Mouse (Mus musculus) liver, embryonic 14.5 days (tissue): ENCODE measurements around the gene Gpr149.

Experiments
- CTCF ChIP-seq: IDR thresholded peaks from 2 replicates; pipeline ENCODE4 v1.5.1; 2016; ENCODE audit warnings: antibody characterized with exemption, low read depth, control low read depth
- EP300 ChIP-seq: IDR thresholded peaks from 2 replicates; pipeline ENCODE4 v1.6.1; 2016; ENCODE audit warnings: antibody characterized with exemption, low read depth

DNA sequence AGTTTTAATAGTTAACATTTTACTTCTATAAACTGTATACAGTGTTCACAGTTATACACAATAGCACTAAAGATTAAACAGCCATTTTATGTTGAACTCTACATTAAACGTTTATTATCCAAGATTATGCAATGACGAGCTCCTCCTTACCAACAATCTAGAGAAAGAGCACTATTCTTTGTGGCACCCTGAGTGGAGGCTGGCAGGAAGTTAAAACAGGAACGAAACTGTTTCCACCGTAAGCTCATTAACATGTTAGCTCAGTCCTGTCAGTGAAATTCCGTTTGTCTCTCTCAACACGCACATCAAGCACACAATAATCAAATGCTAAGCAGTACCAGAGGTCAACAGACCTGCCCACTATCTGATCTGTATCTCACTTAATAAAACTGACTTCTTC, 112.4 kb downstream of the Gpr149 start:
- TF ChIP-seq CTCF = no peak
- TF ChIP-seq EP300 = no peak
